Mouse (Mus musculus): ENCODE results near the gene Gm49361. TPM values are rescaled to one million over a fixed set of nuclear protein-coding genes. Genes with fewer than 3 reads are reported as not detected.

Gene Gm49361
- polyA plus RNA-seq (2014; fragmentation: Illumina TruSeq; extraction: RNeasy Lipid Tissue Mini Kit (QIAGEN cat#74804); ENCODE audit: low read depth, low replicate concordance) = not detected

DNA sequence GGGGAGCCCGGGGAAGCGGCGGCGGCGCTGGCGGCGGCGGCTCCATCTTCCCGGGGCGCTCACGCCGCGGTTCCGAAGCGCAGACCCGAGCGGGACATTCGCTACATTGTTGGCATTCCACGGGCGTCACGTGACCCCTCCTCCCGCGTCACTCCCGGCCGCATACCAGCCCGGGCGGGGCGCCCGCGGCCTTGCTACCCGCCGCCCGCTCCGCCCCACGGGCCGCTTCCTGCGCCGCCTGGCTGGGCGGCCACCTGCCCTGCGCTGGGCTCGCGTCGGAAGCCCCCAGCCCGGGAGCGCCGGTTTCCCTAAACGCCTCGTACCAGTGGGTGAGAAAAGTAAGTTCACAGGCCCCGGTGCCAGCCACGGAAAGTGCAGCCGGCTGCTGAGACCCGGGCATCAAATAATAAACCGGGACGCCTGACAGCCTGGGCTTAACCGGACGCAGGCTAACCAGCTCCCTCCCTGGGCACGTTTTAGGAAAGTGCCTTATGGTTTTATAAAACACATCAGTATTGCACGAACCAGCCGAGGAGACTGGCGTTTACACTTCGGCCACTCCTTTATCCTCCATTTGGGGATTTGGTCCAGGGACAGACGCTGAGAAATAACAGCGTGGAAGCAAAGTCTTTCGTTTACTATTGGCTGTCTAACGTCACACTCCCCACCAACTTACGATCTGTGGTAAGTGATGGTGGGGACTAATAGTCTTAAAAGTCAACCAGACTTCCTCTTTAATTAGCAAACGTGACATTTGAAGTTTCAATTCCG is at the start of gene Gm49361:
Gene Gm49361 (minus strand): TSS at position 103 of the 771 bp plus-strand sequence.

DNA sequence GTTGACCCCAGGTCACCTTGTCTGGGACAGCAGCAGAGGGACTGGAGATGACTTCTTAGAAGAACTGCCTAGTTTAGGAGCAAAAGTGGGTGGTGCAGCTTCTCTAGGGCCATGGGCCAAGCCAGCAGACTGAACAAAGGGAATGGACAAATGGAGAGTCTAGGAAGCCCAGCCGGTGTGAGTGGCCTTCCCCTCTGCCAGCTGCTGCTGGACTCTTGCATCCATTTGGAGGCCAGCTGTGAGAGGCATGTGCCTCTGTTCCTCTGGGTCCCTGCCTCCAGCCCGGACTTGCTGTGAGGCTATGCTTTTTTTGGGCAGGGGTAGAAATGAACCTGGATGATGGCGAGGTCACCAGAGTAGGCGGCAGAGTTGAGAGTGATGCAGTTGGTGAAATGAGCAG is 12.3 kb upstream of the Gm49361 start, which contains the start of gene Lats2:
Gene Lats2 (minus strand): TSS at position 152 of the 400 bp plus-strand sequence.

DNA sequence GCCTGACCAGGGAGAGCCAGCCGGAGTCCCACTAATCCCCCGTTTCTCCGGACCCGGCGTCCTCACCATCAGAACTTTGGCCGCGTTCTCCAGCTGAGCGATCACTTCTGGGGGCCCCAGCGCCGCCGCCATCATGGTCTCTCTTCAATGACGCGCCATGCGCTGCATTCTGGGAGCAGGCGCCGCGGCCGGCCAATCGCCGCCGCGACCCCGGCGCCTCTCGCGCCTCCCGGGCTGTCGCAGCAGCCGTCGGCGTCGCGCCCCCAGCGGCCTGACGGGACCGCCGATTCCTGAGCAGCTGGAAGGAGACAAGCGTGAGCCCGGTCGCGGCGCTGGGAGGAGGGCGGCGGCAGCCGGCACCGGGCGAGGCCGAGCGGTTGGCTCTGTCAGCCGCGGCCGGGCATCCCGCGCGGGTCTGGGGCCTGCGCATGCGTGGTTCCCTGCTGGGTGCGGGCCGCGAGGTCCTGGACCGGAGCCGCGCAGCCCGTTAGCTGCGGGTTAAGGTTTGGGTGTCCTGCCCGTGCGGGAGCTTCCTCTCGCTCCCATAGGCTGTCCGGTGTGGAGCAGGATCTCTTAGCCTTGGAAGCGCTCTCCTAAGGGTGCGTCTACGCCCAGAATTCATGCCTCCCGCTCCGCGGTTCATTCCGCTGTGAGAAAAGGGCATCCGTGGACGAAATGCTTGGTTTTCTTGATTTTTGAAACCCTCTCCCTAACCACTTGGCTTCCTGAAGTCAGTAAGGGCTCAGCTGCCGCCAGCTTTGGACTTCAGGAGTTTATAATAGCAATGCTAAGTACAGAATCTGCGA is 80.9 kb downstream of the Gm49361 start, which contains the start of gene Xpo4:
Gene Xpo4 (minus strand): TSS at position 609 of the 806 bp plus-strand sequence.

Other genes starting within 250 kb of the Gm49361 start
- gene Il17d, start 221.3 kb downstream of the Gm49361 start, polyA plus RNA-seq (2014; fragmentation: Illumina TruSeq; extraction: RNeasy Lipid Tissue Mini Kit (QIAGEN cat#74804); ENCODE audit: low read depth, low replicate concordance) = 0.61 TPM
- 11.0 TPM for gene Eef1akmt1, start 174.5 kb downstream of the Gm49361 start, polyA plus RNA-seq (2014; fragmentation: Illumina TruSeq; extraction: RNeasy Lipid Tissue Mini Kit (QIAGEN cat#74804); ENCODE audit: low read depth, low replicate concordance)
- 22.3 TPM for gene Xpo4, start 80.7 kb downstream of the Gm49361 start, polyA plus RNA-seq (2014; fragmentation: Illumina TruSeq; extraction: RNeasy Lipid Tissue Mini Kit (QIAGEN cat#74804); ENCODE audit: low read depth, low replicate concordance)
- gene Lats2, start 12.3 kb upstream of the Gm49361 start, polyA plus RNA-seq (2014; fragmentation: Illumina TruSeq; extraction: RNeasy Lipid Tissue Mini Kit (QIAGEN cat#74804); ENCODE audit: low read depth, low replicate concordance) = 31.0 TPM
- 227 TPM for gene Sap18, start 52.1 kb upstream of the Gm49361 start, polyA plus RNA-seq (2014; fragmentation: Illumina TruSeq; extraction: RNeasy Lipid Tissue Mini Kit (QIAGEN cat#74804); ENCODE audit: low read depth, low replicate concordance)
- gene Ska3, start 80.1 kb upstream of the Gm49361 start, polyA plus RNA-seq (2014; fragmentation: Illumina TruSeq; extraction: RNeasy Lipid Tissue Mini Kit (QIAGEN cat#74804); ENCODE audit: low read depth, low replicate concordance) = 0.73 TPM
- gene Mrpl57, start 80.1 kb upstream of the Gm49361 start, polyA plus RNA-seq (2014; fragmentation: Illumina TruSeq; extraction: RNeasy Lipid Tissue Mini Kit (QIAGEN cat#74804); ENCODE audit: low read depth, low replicate concordance) = 55.9 TPM
- gene Zdhhc20, start 144.2 kb upstream of the Gm49361 start, polyA plus RNA-seq (2014; fragmentation: Illumina TruSeq; extraction: RNeasy Lipid Tissue Mini Kit (QIAGEN cat#74804); ENCODE audit: low read depth, low replicate concordance) = 42.1 TPM